Mouse (Mus musculus) erythroblast, embryonic 14.5 days (primary cell): ENCODE measurements around the gene A930033H14Rik. TPM values are rescaled to one million over a fixed set of nuclear protein-coding genes. Genes with fewer than 3 reads are reported as not detected.

Source experiments
- H3K27me3 ChIP-seq: 2 replicates; pipeline ENCODE4 v1.6.1; 2012; ENCODE audit warnings: inconsistent platforms; ENCODE audit not compliant: control insufficient read depth
- H3K36me3 ChIP-seq: 2 replicates; pipeline ENCODE4 v1.6.1; 2012; ENCODE audit warnings: mild to moderate bottlenecking, inconsistent platforms; ENCODE audit not compliant: control insufficient read depth
- H3K4me1 ChIP-seq: 2 replicates; pipeline ENCODE4 v1.6.1; 2012; ENCODE audit warnings: inconsistent platforms; ENCODE audit not compliant: control insufficient read depth
- H3K4me3 ChIP-seq: replicated peaks from 2 replicates; pipeline ENCODE3; 2012; ENCODE audit warnings: moderate library complexity, mild to moderate bottlenecking, inconsistent platforms
- H3K9me3 ChIP-seq: 2 replicates; pipeline ENCODE4 v1.6.1; 2012; ENCODE audit warnings: low read length, inconsistent platforms, mixed read lengths; ENCODE audit not compliant: control insufficient read depth
- GATA1 ChIP-seq: IDR thresholded peaks from 2 replicates; pipeline ENCODE4 v1.6.1; 2012; ENCODE audit warnings: low read length, inconsistent platforms, mixed read lengths
- TAL1 ChIP-seq: IDR thresholded peaks from 3 replicates; pipeline ENCODE4 v1.6.1; 2012; ENCODE audit warnings: low read length, inconsistent platforms, mixed read lengths
- polyA plus RNA-seq: library from polyadenylated mRNA; stranded (reverse); fragments of >175 nt; gene quantifications from 2 replicates; pipeline ENCODE4 v1.2.3, GENCODE M21; 2012

The A930033H14Rik gene
- polyA plus RNA-seq, 1 experiment: not detected

DNA sequence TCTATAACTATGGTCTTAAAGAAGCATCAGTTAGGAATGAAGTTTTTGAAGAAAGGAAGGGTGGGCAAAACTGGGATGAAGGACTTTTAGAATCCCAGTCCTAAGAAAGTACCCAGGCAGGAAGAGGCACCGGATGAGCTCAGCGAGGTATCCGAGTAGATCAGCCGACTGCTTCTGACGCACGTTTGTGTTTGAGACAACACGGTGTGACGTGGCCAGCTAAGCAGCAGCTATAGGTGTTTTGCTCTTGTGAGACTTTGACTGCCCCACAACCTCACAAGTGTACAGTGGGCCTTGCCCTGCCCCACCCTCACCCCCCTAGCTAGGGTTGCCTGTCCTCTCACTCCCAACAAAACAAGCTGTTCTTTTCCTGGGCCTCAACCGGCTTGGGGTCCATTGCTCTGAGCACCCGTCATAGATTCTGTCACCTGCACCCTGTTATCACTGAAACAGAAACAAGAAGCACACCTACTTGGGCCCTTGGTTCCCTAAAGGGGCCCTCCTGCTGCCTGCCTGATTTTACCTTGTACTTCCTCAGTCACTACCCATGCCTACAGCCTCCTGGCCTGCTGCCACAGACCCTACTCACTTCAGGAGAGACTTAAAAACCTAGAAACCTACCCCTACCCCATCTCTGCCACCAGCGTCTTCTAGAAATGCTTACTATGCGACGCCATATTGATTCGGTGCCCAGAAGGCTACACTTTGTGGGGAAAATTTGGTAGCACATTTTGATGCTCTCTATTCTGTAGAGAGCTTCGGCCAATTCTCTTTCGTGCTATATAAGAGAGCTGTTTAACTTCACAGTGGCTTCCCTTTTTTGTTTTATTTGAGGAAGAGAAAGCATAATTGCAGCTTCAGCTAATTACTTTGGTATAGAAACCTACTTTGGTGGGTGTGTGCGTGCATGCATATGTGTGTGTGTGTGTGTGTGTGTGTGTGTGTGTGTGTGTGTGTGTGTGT, 39.5 kb upstream of the A930033H14Rik start:
- TF ChIP-seq GATA1: no peak
- no peak for TF ChIP-seq TAL1
- H3K36me3 ChIP-seq: no peaks in the 10 kb centered on the region; the same call in 1 of the 2 replicates
- H3K4me1 ChIP-seq: peaks cover 2% of the 10 kb centered on the region
- H3K9me3 ChIP-seq: no peaks in the 10 kb centered on the region
- H3K27me3 ChIP-seq: no peaks in the 10 kb centered on the region
- no peak overlapping the region for H3K4me3 ChIP-seq

GRCm38 (mm10) chr10:69251254-69251653, 38.4 kb upstream of the A930033H14Rik start:
- Histone ChIP-seq H3K36me3 (no peaks in the 10 kb centered on the region; the same call in 1 of the 2 replicates), H3K9me3 (no peaks in the 10 kb centered on the region), H3K27me3 (no peaks in the 10 kb centered on the region), H3K4me1 (peaks cover 2% of the 10 kb centered on the region), H3K4me3 (no peak overlapping the region)
- TF ChIP-seq TAL1: no peak
- no peak for TF ChIP-seq GATA1

DNA sequence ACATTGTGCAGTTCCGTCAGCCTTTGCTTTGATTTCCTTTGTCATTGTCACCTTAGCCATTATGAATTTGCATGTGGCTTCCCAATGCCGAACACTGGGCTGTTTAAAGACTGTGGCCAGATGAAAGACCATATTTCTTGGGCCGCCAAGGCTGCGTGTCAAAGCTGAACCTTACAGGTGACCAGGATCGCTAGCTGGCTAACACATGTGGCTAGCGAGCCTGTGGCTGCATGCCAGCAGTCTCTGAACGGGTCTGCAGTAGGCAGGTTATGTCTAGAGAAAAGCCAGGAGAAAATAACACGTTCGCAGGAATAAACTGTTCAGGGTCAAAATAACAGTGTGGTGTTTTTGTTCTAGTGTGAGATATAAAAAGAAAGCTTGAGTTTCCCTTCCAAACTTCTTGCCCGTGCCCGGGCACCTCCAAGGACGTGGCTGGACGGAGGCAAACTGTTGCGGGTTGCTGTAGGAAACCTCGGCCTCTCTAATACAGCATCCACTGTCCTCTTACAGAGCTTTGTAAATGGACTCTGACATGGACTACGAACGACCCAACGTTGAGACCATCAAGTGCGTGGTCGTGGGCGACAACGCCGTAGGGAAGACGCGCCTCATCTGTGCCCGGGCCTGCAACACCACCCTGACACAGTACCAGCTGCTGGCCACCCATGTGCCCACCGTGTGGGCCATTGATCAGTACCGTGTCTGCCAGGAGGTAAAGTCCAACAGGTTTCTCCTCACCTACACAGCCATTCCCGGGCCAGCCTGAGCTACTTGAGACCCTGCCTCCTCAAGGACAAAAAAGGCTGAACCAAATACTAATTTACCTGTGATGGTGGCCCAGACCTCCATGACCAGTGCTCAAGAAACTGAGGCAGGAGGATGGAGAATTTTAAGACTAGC, 35.6 kb upstream of the A930033H14Rik start:
- H3K9me3 ChIP-seq: no peaks in the 10 kb centered on the region
- no peak for TF ChIP-seq GATA1
- TF ChIP-seq TAL1: no peak

DNA sequence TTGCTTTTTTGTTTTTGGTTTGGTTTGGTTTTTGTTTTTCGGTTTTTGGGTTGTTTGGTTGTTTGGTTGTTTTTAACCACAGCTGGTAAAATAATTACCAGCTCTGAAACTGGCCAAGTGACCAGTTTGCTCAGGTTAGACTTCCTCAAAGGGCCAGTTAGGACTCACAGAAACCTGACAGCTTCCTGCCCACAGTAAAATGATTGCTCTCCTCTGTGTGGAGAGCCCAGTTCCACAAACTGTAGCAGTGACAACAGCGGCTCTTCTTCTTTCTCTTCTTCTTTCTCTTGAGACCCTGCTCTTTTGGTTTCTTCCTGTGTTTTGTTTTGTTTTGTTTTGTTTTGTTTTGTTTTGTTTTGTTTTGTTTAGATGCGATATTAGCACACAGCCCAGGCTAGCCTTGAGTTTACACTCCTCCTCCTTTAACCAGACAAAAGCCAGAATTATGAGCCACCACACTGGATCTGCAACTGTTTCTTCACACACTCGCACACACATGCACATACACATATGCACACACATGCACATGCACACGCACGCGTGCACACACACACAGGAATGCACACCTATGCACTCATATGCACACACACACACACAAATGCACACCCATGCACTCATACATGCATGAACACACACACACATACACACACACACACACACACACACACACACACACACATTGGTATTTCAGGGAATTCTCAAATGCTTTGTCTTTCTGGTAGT, 34.6 kb upstream of the A930033H14Rik start:
- Histone ChIP-seq H3K36me3 (no peaks in the 10 kb centered on the region; the same call in 1 of the 2 replicates), H3K4me3 (no peak overlapping the region), H3K4me1 (no peaks in the 10 kb centered on the region), H3K9me3 (no peaks in the 10 kb centered on the region), H3K27me3 (no peaks in the 10 kb centered on the region)
- no peak for TF ChIP-seq TAL1
- TF ChIP-seq GATA1: no peak

More for the DNA sequence above, 35.6 kb upstream of the A930033H14Rik start:
- no peaks in the 10 kb centered on the region; the same call in 1 of the 2 replicates for H3K36me3 ChIP-seq
- no peak overlapping the region for H3K4me3 ChIP-seq
- H3K4me1 ChIP-seq: no peaks in the 10 kb centered on the region
- H3K27me3 ChIP-seq: no peaks in the 10 kb centered on the region

GRCm38 (mm10) chr10:69246762-69247161, 33.9 kb upstream of the A930033H14Rik start:
- Histone ChIP-seq H3K4me3 (no peak overlapping the region), H3K27me3 (no peaks in the 10 kb centered on the region), H3K36me3 (no peaks in the 10 kb centered on the region; the same call in 1 of the 2 replicates), H3K9me3 (no peaks in the 10 kb centered on the region), H3K4me1 (no peaks in the 10 kb centered on the region)
- no peak for TF ChIP-seq TAL1
- TF ChIP-seq GATA1: no peak

DNA sequence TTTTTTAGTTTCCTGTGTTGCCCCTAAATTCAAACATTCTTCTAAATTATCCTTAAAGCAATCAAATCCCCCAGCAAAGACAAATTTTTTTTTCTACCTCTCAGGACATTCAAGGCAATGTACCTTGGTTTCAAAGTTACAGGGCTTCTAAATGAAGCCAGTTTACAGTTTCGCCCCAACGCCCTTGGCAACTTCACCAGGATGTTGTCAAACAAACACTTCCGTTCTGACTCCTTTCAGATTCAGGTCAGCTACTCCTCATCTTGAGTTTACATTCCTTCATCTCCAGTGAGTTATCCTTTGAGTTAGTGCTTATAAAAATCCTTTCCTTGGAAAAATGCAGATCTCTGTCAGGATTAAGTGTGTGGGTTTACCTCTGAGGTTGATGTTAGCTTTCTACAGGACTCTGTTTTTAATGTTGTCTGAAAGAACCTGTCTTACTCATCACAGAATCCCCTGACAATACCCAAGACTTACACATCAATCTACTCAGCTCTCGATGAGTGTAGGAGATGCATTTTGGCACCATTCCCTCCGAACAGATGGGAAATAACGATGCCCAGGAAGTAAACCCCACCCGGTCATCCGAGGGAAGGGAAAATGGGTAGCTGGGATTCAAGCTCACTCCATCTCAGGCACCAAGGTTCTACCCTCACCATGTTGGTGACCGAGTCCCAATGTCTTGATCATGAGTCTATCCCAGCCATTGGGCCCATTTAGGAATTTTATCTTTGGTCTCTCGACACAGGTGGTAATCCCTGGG, 33.2 kb upstream of the A930033H14Rik start:
- no peaks in the 10 kb centered on the region for H3K9me3 ChIP-seq
- H3K4me1 ChIP-seq: no peaks in the 10 kb centered on the region
- no peak overlapping the region for H3K4me3 ChIP-seq
- no peaks in the 10 kb centered on the region for H3K27me3 ChIP-seq
- no peak for TF ChIP-seq GATA1
- TF ChIP-seq TAL1: no peak
- no peaks in the 10 kb centered on the region; the same call in 1 of the 2 replicates for H3K36me3 ChIP-seq

DNA sequence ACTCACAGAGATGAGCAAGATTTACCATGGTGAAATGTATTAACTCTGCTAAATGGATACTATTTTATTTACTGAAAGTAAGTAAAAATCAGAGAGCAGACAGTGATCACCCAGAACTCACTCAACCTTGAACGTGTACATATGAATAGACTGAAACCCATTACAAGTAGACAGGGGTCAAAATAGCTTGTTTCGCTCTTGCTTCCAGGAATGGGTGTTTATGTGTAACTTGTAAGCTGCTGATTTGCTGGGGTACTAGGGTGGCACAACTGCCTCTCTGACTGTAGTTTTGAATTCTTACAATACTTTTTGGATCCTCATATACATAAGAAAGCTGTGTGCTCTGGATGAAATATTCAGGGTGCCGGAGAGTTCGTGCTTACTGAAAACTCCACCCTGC, 32.3 kb upstream of the A930033H14Rik start:
- H3K36me3 ChIP-seq: no peaks in the 10 kb centered on the region; the same call in 1 of the 2 replicates
- H3K27me3 ChIP-seq: no peaks in the 10 kb centered on the region
- H3K4me1 ChIP-seq: no peaks in the 10 kb centered on the region
- H3K4me3 ChIP-seq: no peak overlapping the region
- H3K9me3 ChIP-seq: no peaks in the 10 kb centered on the region
- TF ChIP-seq TAL1 (no peak), GATA1 (no peak)

- Histone ChIP-seq H3K36me3 (no peaks in the 10 kb centered on the region; the same call in 1 of the 2 replicates), H3K4me3 (no peak overlapping the region), H3K9me3 (peaks cover 16% of the 10 kb centered on the region), H3K4me1 (no peaks in the 10 kb centered on the region), H3K27me3 (no peaks in the 10 kb centered on the region)
- no peak for TF ChIP-seq TAL1
Measured at GRCm38 (mm10) chr10:69240530-69240929, 27.6 kb upstream of the A930033H14Rik start.
